ENCODE assay signal across 14 mouse cellular contexts in the genomic region with DNA sequence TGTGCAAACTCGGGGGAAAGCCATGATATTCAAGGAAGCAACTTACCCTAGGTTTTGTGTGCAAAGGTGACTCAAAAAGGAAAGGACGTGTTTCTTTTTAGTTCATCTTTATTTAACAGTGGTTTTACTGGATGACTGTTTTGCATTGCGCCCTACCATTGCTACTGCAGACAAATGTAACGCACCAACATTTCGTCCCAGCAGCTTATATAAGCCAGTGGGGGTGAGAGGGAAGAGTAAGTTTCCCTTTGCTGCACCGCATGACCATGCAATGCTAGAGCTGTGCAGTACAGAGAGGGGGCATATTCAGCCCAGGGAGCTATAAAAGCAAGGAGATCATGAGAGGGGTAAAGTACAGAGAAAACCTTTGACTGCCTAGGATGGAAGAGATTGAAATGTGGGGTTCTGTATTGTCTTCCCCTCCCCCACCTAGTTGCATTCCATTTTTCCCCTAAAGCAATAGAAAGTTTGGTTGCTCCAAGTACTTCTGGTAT.
"Had no signal": no experiment of that assay in that cellular context is flagged by ENCODE, and none has a peak within 500 bp of the region (broad histone marks: within the 10 kb centered on the region; RNA-seq: fewer than 3 reads in every experiment).

No protein-coding gene starts in this region.

- H3K36me3 ChIP-seq: kidney, embryonic 15.5 days; liver, embryonic 13.5 days; neural tube, embryonic 12.5 days; neural tube, embryonic 15.5 days had no signal

- H3K27me3 ChIP-seq: kidney, embryonic 15.5 days; liver, embryonic 13.5 days; neural tube, embryonic 12.5 days; neural tube, embryonic 15.5 days had no signal

- H3K9ac ChIP-seq: kidney, embryonic 15.5 days; liver, embryonic 13.5 days; neural tube, embryonic 12.5 days; neural tube, embryonic 15.5 days had no signal

- ATAC-seq: inflammation-experienced regulatory T-cells, adult 6 months had no signal

- H3K4me3 ChIP-seq: kidney, embryonic 15.5 days; liver, embryonic 13.5 days; neural tube, embryonic 12.5 days; neural tube, embryonic 15.5 days had no signal

- H3K9me3 ChIP-seq: kidney, embryonic 15.5 days; liver, embryonic 13.5 days; neural tube, embryonic 12.5 days; neural tube, embryonic 15.5 days had no signal

- H3K4me1 ChIP-seq: kidney, embryonic 15.5 days; liver, embryonic 13.5 days; neural tube, embryonic 12.5 days had no signal

- H3K4me2 ChIP-seq: kidney, embryonic 15.5 days; liver, embryonic 13.5 days; neural tube, embryonic 12.5 days; neural tube, embryonic 15.5 days had no signal

- H3K27ac ChIP-seq: kidney, embryonic 15.5 days; liver, embryonic 13.5 days; neural tube, embryonic 12.5 days; neural tube, embryonic 15.5 days had no signal

- DNase-seq: kidney, adult 11 months; kidney, adult 8-10 months; kidney, postnatal 10 days; kidney, postnatal 36 days; liver, embryonic 13.5 days; lung, adult 2 months; lung, postnatal 14 days; lung, postnatal 4 days; thymus, adult 18-20 months; thymus, postnatal 36 days had no signal
